Mouse (Mus musculus): ENCODE results near the gene Slc22a8. TPM values are rescaled to one million over a fixed set of nuclear protein-coding genes. Genes with fewer than 3 reads are reported as not detected.

The Slc22a8 gene
- polyA plus RNA-seq (2014; fragmentation: Illumina TruSeq; extraction: RNeasy Lipid Tissue Mini Kit (QIAGEN cat#74804); ENCODE audit: low replicate concordance) = not detected

DNA sequence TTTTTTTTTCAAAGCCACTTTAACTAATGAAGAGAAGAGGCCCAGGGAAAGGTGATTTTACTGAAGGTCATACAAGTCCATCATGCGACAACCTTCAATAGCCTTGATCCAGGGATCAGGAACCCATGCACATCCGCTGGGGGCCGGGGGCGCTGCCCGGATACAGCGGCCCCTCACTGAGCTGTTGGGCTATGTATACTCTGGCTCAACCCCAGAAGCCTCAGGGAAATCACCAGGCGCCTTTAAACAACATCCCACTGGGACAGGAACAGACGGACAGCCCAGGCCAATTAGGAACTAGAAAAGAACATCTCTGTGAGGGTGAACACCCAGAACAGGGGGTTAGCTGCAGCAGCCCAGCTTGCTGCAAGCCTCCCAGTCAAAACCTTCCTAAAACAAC lies at the start of gene Slc22a8:
Gene Slc22a8 (plus strand): TSS at position 301 of the 400 bp plus-strand sequence.

DNA sequence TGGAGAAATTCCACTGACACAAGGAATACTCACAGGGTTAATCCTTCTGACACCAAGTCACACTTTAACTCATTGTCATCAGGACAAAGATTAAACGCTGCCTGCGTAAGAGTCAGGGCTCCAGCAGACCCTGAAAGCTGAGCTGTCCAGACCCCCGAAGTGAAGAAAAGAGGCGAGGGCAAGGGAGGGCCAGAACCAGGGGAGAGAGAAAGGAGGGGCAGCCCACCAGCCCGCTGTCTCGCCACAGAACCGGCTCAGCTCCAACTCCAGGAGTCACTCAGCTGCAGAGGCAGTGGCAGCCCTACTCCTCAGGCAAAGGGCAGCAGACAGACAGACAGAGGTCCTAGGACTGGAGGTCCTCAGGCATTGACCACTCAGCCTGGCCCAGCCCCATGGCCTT lies 26.9 kb downstream of the Slc22a8 start, which contains the start of gene Slc22a6:
Gene Slc22a6 (plus strand): TSS at position 136 of the 400 bp plus-strand sequence.

Other genes starting within 250 kb of the Slc22a8 start
- gene Slc22a30, start 186.1 kb upstream of the Slc22a8 start, polyA plus RNA-seq (2014; fragmentation: Illumina TruSeq; extraction: RNeasy Lipid Tissue Mini Kit (QIAGEN cat#74804); ENCODE audit: low replicate concordance) = not detected
- gene Slc22a6, start 26.8 kb downstream of the Slc22a8 start, polyA plus RNA-seq (2014; fragmentation: Illumina TruSeq; extraction: RNeasy Lipid Tissue Mini Kit (QIAGEN cat#74804); ENCODE audit: low replicate concordance) = not detected
- 0.15 TPM for gene Chrm1, start 72.5 kb downstream of the Slc22a8 start, polyA plus RNA-seq (2014; fragmentation: Illumina TruSeq; extraction: RNeasy Lipid Tissue Mini Kit (QIAGEN cat#74804); ENCODE audit: low replicate concordance)
- 206 TPM for gene Slc3a2, start 132.1 kb downstream of the Slc22a8 start, polyA plus RNA-seq (2014; fragmentation: Illumina TruSeq; extraction: RNeasy Lipid Tissue Mini Kit (QIAGEN cat#74804); ENCODE audit: low replicate concordance)
- 3.9 TPM for gene Wdr74, start 144.6 kb downstream of the Slc22a8 start, polyA plus RNA-seq (2014; fragmentation: Illumina TruSeq; extraction: RNeasy Lipid Tissue Mini Kit (QIAGEN cat#74804); ENCODE audit: low replicate concordance)
- not detected for gene 1700092M07Rik, start 149.5 kb downstream of the Slc22a8 start, polyA plus RNA-seq (2014; fragmentation: Illumina TruSeq; extraction: RNeasy Lipid Tissue Mini Kit (QIAGEN cat#74804); ENCODE audit: low replicate concordance)
- 85.9 TPM for gene Stx5a, start 150.2 kb downstream of the Slc22a8 start, polyA plus RNA-seq (2014; fragmentation: Illumina TruSeq; extraction: RNeasy Lipid Tissue Mini Kit (QIAGEN cat#74804); ENCODE audit: low replicate concordance)
- 75.6 TPM for gene Nxf1, start 165.8 kb downstream of the Slc22a8 start, polyA plus RNA-seq (2014; fragmentation: Illumina TruSeq; extraction: RNeasy Lipid Tissue Mini Kit (QIAGEN cat#74804); ENCODE audit: low replicate concordance)
- gene Tmem223, start 179.7 kb downstream of the Slc22a8 start, polyA plus RNA-seq (2014; fragmentation: Illumina TruSeq; extraction: RNeasy Lipid Tissue Mini Kit (QIAGEN cat#74804); ENCODE audit: low replicate concordance) = 15.3 TPM
- gene Tmem179b, start 183.2 kb downstream of the Slc22a8 start, polyA plus RNA-seq (2014; fragmentation: Illumina TruSeq; extraction: RNeasy Lipid Tissue Mini Kit (QIAGEN cat#74804); ENCODE audit: low replicate concordance) = 32.6 TPM
- not detected for gene Taf6l, start 195.2 kb downstream of the Slc22a8 start, polyA plus RNA-seq (2014; fragmentation: Illumina TruSeq; extraction: RNeasy Lipid Tissue Mini Kit (QIAGEN cat#74804); ENCODE audit: low replicate concordance)
- gene Polr2g, start 207.3 kb downstream of the Slc22a8 start, polyA plus RNA-seq (2014; fragmentation: Illumina TruSeq; extraction: RNeasy Lipid Tissue Mini Kit (QIAGEN cat#74804); ENCODE audit: low replicate concordance) = 32.5 TPM
- gene Zbtb3, start 211.3 kb downstream of the Slc22a8 start, polyA plus RNA-seq (2014; fragmentation: Illumina TruSeq; extraction: RNeasy Lipid Tissue Mini Kit (QIAGEN cat#74804); ENCODE audit: low replicate concordance) = not detected
- gene Ttc9c, start 228.1 kb downstream of the Slc22a8 start, polyA plus RNA-seq (2014; fragmentation: Illumina TruSeq; extraction: RNeasy Lipid Tissue Mini Kit (QIAGEN cat#74804); ENCODE audit: low replicate concordance) = 99.3 TPM
- gene Hnrnpul2, start 228.8 kb downstream of the Slc22a8 start, polyA plus RNA-seq (2014; fragmentation: Illumina TruSeq; extraction: RNeasy Lipid Tissue Mini Kit (QIAGEN cat#74804); ENCODE audit: low replicate concordance) = 130 TPM
- 1.2 TPM for gene AC129217.1, start 238.5 kb downstream of the Slc22a8 start, polyA plus RNA-seq (2014; fragmentation: Illumina TruSeq; extraction: RNeasy Lipid Tissue Mini Kit (QIAGEN cat#74804); ENCODE audit: low replicate concordance)
- 5.8 TPM for gene Bscl2, start 246.2 kb downstream of the Slc22a8 start, polyA plus RNA-seq (2014; fragmentation: Illumina TruSeq; extraction: RNeasy Lipid Tissue Mini Kit (QIAGEN cat#74804); ENCODE audit: low replicate concordance)
- gene Gng3, start 247.9 kb downstream of the Slc22a8 start, polyA plus RNA-seq (2014; fragmentation: Illumina TruSeq; extraction: RNeasy Lipid Tissue Mini Kit (QIAGEN cat#74804); ENCODE audit: low replicate concordance) = not detected

Measured in small intestine, adult 10 weeks (tissue).